Mouse (Mus musculus) v-Abl transformed pro-B cells (cell line): Measurements from ENCODE around the gene Dbndd1.
"Not testable (repeated sequence)": the region's sequence is repeated elsewhere in the genome, so short reads cannot be mapped to it uniquely, and the experiment has no call there.

Experiments
- in situ Hi-C, 2 experiments: fragments of 400-800 bp; cut with MboI; formaldehyde crosslinking; loops; one replicate each; pipeline ENCODE4 v1.15.1; 2025; ENCODE audit not compliant: unreplicated experiment in 2 of 2

The Dbndd1 gene

GRCm38 (mm10) chr8:123514781-123515539 is at the start of gene Dbndd1:
TSS of gene Dbndd1 (minus strand) at chr8:123515463.
- in situ Hi-C loops, result no loop called here

- in situ Hi-C loops, result not testable (repeated sequence)
These were observed 49.0 kb upstream of the Dbndd1 start for GRCm38 (mm10) chr8:123564221-123564620.

GRCm38 (mm10) chr8:123537641-123538040 is 22.4 kb upstream of the Dbndd1 start:
- in situ Hi-C loops, result not testable (repeated sequence)

- in situ Hi-C loops, result no loop called here
These were observed 21.7 kb upstream of the Dbndd1 start for GRCm38 (mm10) chr8:123536990-123537380.

GRCm38 (mm10) chr8:123536242-123536989 is 21.2 kb upstream of the Dbndd1 start:
- in situ Hi-C loops, result no loop called here

GRCm38 (mm10) chr8:123527720-123528489 is 12.6 kb upstream of the Dbndd1 start:
- in situ Hi-C loops, result no loop called here

GRCm38 (mm10) chr8:123520048-123520447 is 4.8 kb upstream of the Dbndd1 start:
- in situ Hi-C loops, result not testable (repeated sequence)

GRCm38 (mm10) chr8:123518667-123519066 is 3.4 kb upstream of the Dbndd1 start, which contains the start of gene Gas8:
TSS of gene Gas8 (plus strand) at chr8:123518834.
- in situ Hi-C loops, result no loop called here

- in situ Hi-C loops, result no loop called here
These were observed 2.9 kb upstream of the Dbndd1 start for GRCm38 (mm10) chr8:123518172-123518571.

GRCm38 (mm10) chr8:123516596-123516995 is 1.3 kb upstream of the Dbndd1 start:
- in situ Hi-C loops, result no loop called here

GRCm38 (mm10) chr8:123515540-123515897 is 256 bp upstream of the Dbndd1 start:
- in situ Hi-C loops, result no loop called here

GRCm38 (mm10) chr8:123514136-123514535 is 1.1 kb downstream of the Dbndd1 start:
- in situ Hi-C loops, result no loop called here

- in situ Hi-C loops, result no loop called here
These were observed 4.4 kb downstream of the Dbndd1 start for GRCm38 (mm10) chr8:123510819-123511218.

GRCm38 (mm10) chr8:123507153-123507552 is 8.1 kb downstream of the Dbndd1 start:
- in situ Hi-C loops, result no loop called here

GRCm38 (mm10) chr8:123505695-123506094 is 9.6 kb downstream of the Dbndd1 start:
- in situ Hi-C loops, result no loop called here

GRCm38 (mm10) chr8:123505267-123505666 is 10.0 kb downstream of the Dbndd1 start:
- in situ Hi-C loops, result no loop called here

GRCm38 (mm10) chr8:123504591-123505195 is 10.6 kb downstream of the Dbndd1 start:
- in situ Hi-C loops, result no loop called here

GRCm38 (mm10) chr8:123503801-123504467 is 11.3 kb downstream of the Dbndd1 start:
- in situ Hi-C loops, result no loop called here

GRCm38 (mm10) chr8:123502192-123502591 is 13.1 kb downstream of the Dbndd1 start:
- in situ Hi-C loops, result no loop called here

- in situ Hi-C loops, result no loop called here
These were observed 15.7 kb downstream of the Dbndd1 start for GRCm38 (mm10) chr8:123499556-123499955.
